Mouse (Mus musculus) heart, embryonic 10.5 days (tissue): Measurements from ENCODE around the gene Sult5a1. TPM values are rescaled to one million over a fixed set of nuclear protein-coding genes. Genes with fewer than 3 reads are reported as not detected.

ENCODE experiments used
- DNase-seq: peaks from one replicate; pipeline ENCODE4 v3.0.0-alpha.2; 2017; ENCODE audit warnings: low spot score
- H3K27ac ChIP-seq: fragments of 300-500 bp; sonication (generic); 2 replicates; pipeline ENCODE4 v1.5.1; 2016; ENCODE audit warnings: mild to moderate bottlenecking
- H3K27me3 ChIP-seq: fragments of 300-500 bp; sonication (generic); 2 replicates; pipeline ENCODE4 v1.6.1; 2016; ENCODE audit warnings: mild to moderate bottlenecking; ENCODE audit not compliant: poor library complexity, insufficient read depth, severe bottlenecking
- H3K36me3 ChIP-seq: fragments of 300-500 bp; sonication (generic); 2 replicates; pipeline ENCODE4 v1.6.1; 2016; ENCODE audit warnings: mild to moderate bottlenecking, moderate library complexity
- H3K4me1 ChIP-seq: fragments of 300-500 bp; sonication (generic); 2 replicates; pipeline ENCODE4 v1.6.1; 2016; ENCODE audit warnings: mild to moderate bottlenecking
- H3K4me3 ChIP-seq: fragments of 300-500 bp; sonication (generic); 2 replicates; pipeline ENCODE4 v1.5.1; 2016; ENCODE audit warnings: mild to moderate bottlenecking, moderate library complexity
- H3K9me3 ChIP-seq: fragments of 300-500 bp; sonication (generic); 2 replicates; pipeline ENCODE4 v1.6.1; 2016; ENCODE audit warnings: mild to moderate bottlenecking, moderate library complexity
- WGBS: fragments of 180-500 bp; shearing (Covaris S2); methylation state at CpG from one replicate; pipeline ENCODE4 v1.1.7; 2016; 5-methylcytosine and 5-hydroxymethylcytosine counted together
- polyA plus RNA-seq: library from polyadenylated mRNA; unstranded; fragments of >200 nt; fragmentation: Nextera tagmentation; extraction: Ambion mirVana; gene quantifications from 2 replicates; pipeline ENCODE4 v1.2.1, GENCODE M21; 2016

Gene Sult5a1
- polyA plus RNA-seq, 1 experiment from 2014 or later, result 12.3 TPM

GRCm38 (mm10) chr8:123156070-123156773, 1.9 kb downstream of the Sult5a1 start:
- peak overlapping the region; percentile 25 for H3K4me3 ChIP-seq
- no peak for DNase-seq
- H3K36me3 ChIP-seq, result no peaks in the 10 kb centered on the region
- H3K27me3 ChIP-seq, result no peaks in the 10 kb centered on the region
- H3K27ac ChIP-seq, result peak overlapping the region; percentile 74
- 37% methylated on average over 9 of the region's 9 CpGs for WGBS
- H3K9me3 ChIP-seq, result no peaks in the 10 kb centered on the region
- peaks cover 43% of the 10 kb centered on the region for H3K4me1 ChIP-seq

- peaks cover 48% of the 10 kb centered on the region for H3K4me1 ChIP-seq
- H3K9me3 ChIP-seq, result no peaks in the 10 kb centered on the region
- no peaks in the 10 kb centered on the region for H3K36me3 ChIP-seq
- DNase-seq, result no peak
- no peaks in the 10 kb centered on the region for H3K27me3 ChIP-seq
- H3K27ac ChIP-seq, result peak overlapping the region; percentile 39; the same call in 1 of the 2 replicates
- WGBS, result 75% methylated on average over 5 of the region's 5 CpGs
- H3K4me3 ChIP-seq, result no peak overlapping the region
Measured at GRCm38 (mm10) chr8:123155177-123155576, 2.9 kb downstream of the Sult5a1 start.

- H3K4me1 ChIP-seq, result peaks cover 13% of the 10 kb centered on the region
Measured at GRCm38 (mm10) chr8:123150737-123151171, 7.4 kb downstream of the Sult5a1 start.

GRCm38 (mm10) chr8:123146390-123146789, 11.7 kb downstream of the Sult5a1 start:
- no peaks in the 10 kb centered on the region for H3K9me3 ChIP-seq
- peaks cover 5% of the 10 kb centered on the region; the same call in 1 of the 2 replicates for H3K4me1 ChIP-seq
- DNase-seq, result no peak
- 82% methylated on average over 7 of the region's 7 CpGs for WGBS
- H3K27ac ChIP-seq, result no peak overlapping the region
- H3K27me3 ChIP-seq, result no peaks in the 10 kb centered on the region
- H3K4me3 ChIP-seq, result no peak overlapping the region
- no peaks in the 10 kb centered on the region for H3K36me3 ChIP-seq

More at GRCm38 (mm10) chr8:123150737-123151171, 7.4 kb downstream of the Sult5a1 start:
- Histone ChIP-seq H3K27ac (no peak overlapping the region; the same call in 1 of the 2 replicates), H3K4me3 (no peak overlapping the region), H3K36me3 (no peaks in the 10 kb centered on the region), H3K9me3 (no peaks in the 10 kb centered on the region), H3K27me3 (no peaks in the 10 kb centered on the region)
- 60% methylated on average over 9 of the region's 9 CpGs for WGBS
- DNase-seq, result no peak

GRCm38 (mm10) chr8:123145279-123145678, 12.8 kb downstream of the Sult5a1 start:
- Histone ChIP-seq H3K36me3 (no peaks in the 10 kb centered on the region), H3K4me3 (no peak overlapping the region), H3K27ac (no peak overlapping the region), H3K27me3 (no peaks in the 10 kb centered on the region), H3K4me1 (no peaks in the 10 kb centered on the region), H3K9me3 (no peaks in the 10 kb centered on the region)
- DNase-seq, result no peak
- WGBS, result 55% methylated on average over 6 of the region's 6 CpGs

GRCm38 (mm10) chr8:123141741-123142462, 16.2 kb downstream of the Sult5a1 start:
- Histone ChIP-seq H3K27me3 (no peaks in the 10 kb centered on the region), H3K4me3 (no peak overlapping the region), H3K36me3 (no peaks in the 10 kb centered on the region), H3K27ac (no peak overlapping the region), H3K4me1 (peaks cover 17% of the 10 kb centered on the region), H3K9me3 (no peaks in the 10 kb centered on the region)
- WGBS, result 85% methylated on average over 14 of the region's 14 CpGs
- DNase-seq, result no peak

- Histone ChIP-seq H3K4me3 (no peak overlapping the region), H3K9me3 (no peaks in the 10 kb centered on the region), H3K36me3 (no peaks in the 10 kb centered on the region), H3K27me3 (0 out of 2 replicates have a peak, but pooled peaks cover 6% of the 10 kb centered on the region), H3K27ac (peak overlapping the region; percentile 19; the same call in 1 of the 2 replicates), H3K4me1 (peaks cover 37% of the 10 kb centered on the region)
- no peak for DNase-seq
- WGBS, result 53% methylated on average over 4 of the region's 4 CpGs
Measured at GRCm38 (mm10) chr8:123138741-123139140, 19.4 kb downstream of the Sult5a1 start.

- Histone ChIP-seq H3K4me3 (no peak overlapping the region), H3K27me3 (0 out of 2 replicates have a peak, but pooled peaks cover 6% of the 10 kb centered on the region), H3K4me1 (peaks cover 37% of the 10 kb centered on the region), H3K9me3 (no peaks in the 10 kb centered on the region), H3K27ac (peak overlapping the region; percentile 69), H3K36me3 (no peaks in the 10 kb centered on the region)
- WGBS, result 7% methylated on average over 2 of the region's 2 CpGs
- peak; percentile 91 for DNase-seq
Measured at GRCm38 (mm10) chr8:123137645-123138077, 20.5 kb downstream of the Sult5a1 start.

- Histone ChIP-seq H3K4me1 (peaks cover 38% of the 10 kb centered on the region), H3K27ac (0 out of 2 replicates have a peak overlapping the region, but pooled peaks have one; percentile 33), H3K4me3 (no peak overlapping the region), H3K36me3 (no peaks in the 10 kb centered on the region), H3K9me3 (no peaks in the 10 kb centered on the region), H3K27me3 (0 out of 2 replicates have a peak, but pooled peaks cover 6% of the 10 kb centered on the region)
- 70% methylated on average over 9 of the region's 9 CpGs for WGBS
- no peak for DNase-seq
Measured at GRCm38 (mm10) chr8:123136287-123136686, 21.8 kb downstream of the Sult5a1 start.

GRCm38 (mm10) chr8:123135806-123136205, 22.3 kb downstream of the Sult5a1 start:
- DNase-seq, result no peak
- Histone ChIP-seq H3K4me3 (no peak overlapping the region), H3K4me1 (peaks cover 43% of the 10 kb centered on the region), H3K27me3 (0 out of 2 replicates have a peak, but pooled peaks cover 6% of the 10 kb centered on the region), H3K36me3 (no peaks in the 10 kb centered on the region), H3K9me3 (no peaks in the 10 kb centered on the region), H3K27ac (no peak overlapping the region)
- 46% methylated on average over 9 of the region's 9 CpGs for WGBS

GRCm38 (mm10) chr8:123135406-123135805, 22.7 kb downstream of the Sult5a1 start:
- no peaks in the 10 kb centered on the region for H3K36me3 ChIP-seq
- peaks cover 10% of the 10 kb centered on the region; the same call in 1 of the 2 replicates for H3K27me3 ChIP-seq
- no peak overlapping the region for H3K27ac ChIP-seq
- WGBS, result 35% methylated on average over 7 of the region's 7 CpGs
- H3K4me3 ChIP-seq, result no peak overlapping the region
- peaks cover 44% of the 10 kb centered on the region for H3K4me1 ChIP-seq
- no peak for DNase-seq
- no peaks in the 10 kb centered on the region for H3K9me3 ChIP-seq

- Histone ChIP-seq H3K4me1 (peaks cover 47% of the 10 kb centered on the region), H3K27ac (no peak overlapping the region)
Measured at GRCm38 (mm10) chr8:123134149-123134713, 23.9 kb downstream of the Sult5a1 start.

GRCm38 (mm10) chr8:123132953-123133352, 25.2 kb downstream of the Sult5a1 start:
- H3K27me3 ChIP-seq, result peaks cover 32% of the 10 kb centered on the region
- no peaks in the 10 kb centered on the region for H3K9me3 ChIP-seq
- H3K36me3 ChIP-seq, result no peaks in the 10 kb centered on the region
- no peak for DNase-seq
- 94% methylated on average over 2 of the region's 2 CpGs for whole genome bisulfite sequencing
- no peak overlapping the region for H3K27ac ChIP-seq
- no peak overlapping the region for H3K4me3 ChIP-seq
- H3K4me1 ChIP-seq, result peaks cover 41% of the 10 kb centered on the region

More at GRCm38 (mm10) chr8:123134149-123134713, 23.9 kb downstream of the Sult5a1 start:
- H3K9me3 ChIP-seq, result no peaks in the 10 kb centered on the region
- H3K4me3 ChIP-seq, result no peak overlapping the region
- no peak for DNase-seq
- no peaks in the 10 kb centered on the region for H3K36me3 ChIP-seq
- peaks cover 21% of the 10 kb centered on the region for H3K27me3 ChIP-seq
- whole genome bisulfite sequencing, result 85% methylated on average over 11 of the region's 11 CpGs
